In genomic region chr5:118144327-118144726, GRCm38 (mm10) we compare ENCODE assay signal across 25 mouse cellular contexts. TPM values are rescaled to one million over a fixed set of nuclear protein-coding genes. Genes with fewer than 3 reads are reported as not detected.
DNase-seq lines count a peak whose midpoint lies in the region; ATAC-seq and TF ChIP-seq lines count a peak whose summit lies in the region.
"Had no signal": no experiment of that assay in that cellular context is flagged by ENCODE, and none has a peak within 500 bp of the region (broad histone marks: within the 10 kb centered on the region; RNA-seq: fewer than 3 reads in every experiment).

No protein-coding gene starts in this region.

- no peak for TF ChIP-seq POLR2A in kidney, adult 2 months (IDR thresholded peaks at IDR 0.05; ENCODE audit: low read depth, low read length)

- 75% methylated on average over 4 of the region's 4 CpGs for WGBS in heart, embryonic 10.5 days
- 83% methylated on average over 4 of the region's 4 CpGs for WGBS in kidney, adult 2 months
- WGBS in lung, postnatal 0 days, result 80% methylated on average over 4 of the region's 4 CpGs

- ATAC-seq in lung, postnatal 0 days, result peak; percentile 89
- ATAC-seq: forebrain, embryonic 14.5 days; midbrain, embryonic 15.5 days had no signal

- intact Hi-C loops in heart, postnatal 14 days (cut with DNase I), result no loop called here

- TF ChIP-seq CTCF in kidney, adult 2 months (conservative IDR thresholded peaks at IDR 0.05; ENCODE audit: insufficient read depth, insufficient read length, low read depth, low read length), result no peak
- no peak for TF ChIP-seq CTCF in lung, postnatal 0 days (IDR thresholded peaks at IDR 0.05)

- no peak overlapping the region for H3K27ac ChIP-seq in heart, embryonic 10.5 days
- peak overlapping the region; percentile 71 for H3K27ac ChIP-seq in kidney, adult 2 months (ENCODE audit: insufficient read depth, low read depth, low read length)
- peak overlapping the region; percentile 38; the same call in 1 of the 2 replicates for H3K27ac ChIP-seq in lung, postnatal 0 days (ENCODE audit: low read length)
- H3K27ac ChIP-seq: embryonic facial prominence, embryonic 15.5 days; limb, embryonic 15.5 days; liver, embryonic 14.5 days; lung, embryonic 15.5 days; midbrain, embryonic 15.5 days; neural tube, embryonic 12.5 days had no signal

- peaks cover 55% of the 10 kb centered on the region for H3K4me1 ChIP-seq in heart, embryonic 10.5 days
- H3K4me1 ChIP-seq in kidney, adult 2 months (ENCODE audit: control insufficient read depth, insufficient read depth, low read length), result peaks cover 25% of the 10 kb centered on the region
- peaks cover 18% of the 10 kb centered on the region for H3K4me1 ChIP-seq in lung, postnatal 0 days (ENCODE audit: insufficient read depth, low read depth, low read length)

- TF ChIP-seq EP300 in lung, postnatal 0 days (IDR thresholded peaks at IDR 0.05), result peak; percentile 10; the same call in 1 of the 2 replicates

- H3K36me3 ChIP-seq in heart, embryonic 10.5 days, result peaks cover 41% of the 10 kb centered on the region
- H3K36me3 ChIP-seq in kidney, adult 2 months (ENCODE audit: control insufficient read depth, insufficient read depth, low read length), result no peaks in the 10 kb centered on the region
- H3K36me3 ChIP-seq in lung, postnatal 0 days (ENCODE audit: insufficient read depth, low read length), result peaks cover 27% of the 10 kb centered on the region

- DNase-seq in heart, embryonic 10.5 days (ENCODE audit: low spot score), result peak; percentile 71
- DNase-seq in heart, postnatal 14 days, result no peak
- no peak for DNase-seq in kidney, adult 2 months
- no peak for DNase-seq in kidney, adult 11 months
- peak; percentile 62 for DNase-seq in lung, postnatal 0 days (ENCODE audit: low spot score)
- no peak for DNase-seq in lung, adult 18-20 months
- DNase-seq in spleen, postnatal 36 days (ENCODE audit: low spot score in 2 of 2), result no peak
- DNase-seq: adrenal gland, postnatal 36 days; cerebellum, adult 11 months; cerebellum, adult 9-11 months; left cerebral cortex, postnatal 4 days; lung, postnatal 4 days; thymus, adult 2 months had no signal

- H3K9ac ChIP-seq in lung, postnatal 0 days (replicated peaks; ENCODE audit: low read depth), result no peak overlapping the region
- H3K9ac ChIP-seq: embryonic facial prominence, embryonic 15.5 days; hindbrain, embryonic 13.5 days; limb, embryonic 15.5 days; liver, embryonic 14.5 days; lung, embryonic 15.5 days; midbrain, embryonic 15.5 days; neural tube, embryonic 12.5 days had no signal

- H3K4me3 ChIP-seq in heart, embryonic 10.5 days, result no peak overlapping the region
- no peak overlapping the region for H3K4me3 ChIP-seq in kidney, adult 2 months (ENCODE audit: insufficient read depth, low read depth, low read length)
- no peak overlapping the region for H3K4me3 ChIP-seq in lung, postnatal 0 days (ENCODE audit: low read depth, low read length)
- H3K4me3 ChIP-seq: embryonic facial prominence, embryonic 15.5 days; hindbrain, embryonic 13.5 days; limb, embryonic 15.5 days; lung, embryonic 15.5 days; midbrain, embryonic 15.5 days; neural tube, embryonic 12.5 days had no signal

- H3K9me3 ChIP-seq in heart, embryonic 10.5 days, result no peaks in the 10 kb centered on the region
- H3K9me3 ChIP-seq in lung, postnatal 0 days (ENCODE audit: low read length), result no peaks in the 10 kb centered on the region
- H3K9me3 ChIP-seq: embryonic facial prominence, embryonic 15.5 days; hindbrain, embryonic 13.5 days; limb, embryonic 15.5 days; lung, embryonic 15.5 days; midbrain, embryonic 15.5 days; neural tube, embryonic 12.5 days had no signal

- H3K4me2 ChIP-seq in lung, postnatal 0 days (replicated peaks; ENCODE audit: low read depth, low read length), result no peak overlapping the region; the same call in 1 of the 2 replicates
- H3K4me2 ChIP-seq: embryonic facial prominence, embryonic 15.5 days; hindbrain, embryonic 13.5 days; limb, embryonic 15.5 days; lung, embryonic 15.5 days; midbrain, embryonic 15.5 days; neural tube, embryonic 12.5 days had no signal

- no peaks in the 10 kb centered on the region for H3K27me3 ChIP-seq in heart, embryonic 10.5 days (ENCODE audit: insufficient read depth, poor library complexity, severe bottlenecking)
- no peaks in the 10 kb centered on the region for H3K27me3 ChIP-seq in kidney, adult 2 months (replicated peaks; ENCODE audit: control insufficient read depth, insufficient read depth, low read length)
- no peaks in the 10 kb centered on the region for H3K27me3 ChIP-seq in lung, postnatal 0 days (replicated peaks; ENCODE audit: insufficient read depth, low read length)
- H3K27me3 ChIP-seq: embryonic facial prominence, embryonic 15.5 days; hindbrain, embryonic 13.5 days; limb, embryonic 15.5 days; lung, embryonic 15.5 days; midbrain, embryonic 15.5 days; neural tube, embryonic 12.5 days had no signal

RNA-seq across cellular contexts. Expression of gene Fbxw8, which starts 10.9 kb away (rescaled TPM):
- 29.4 and 31.2 TPM in 2 replicates for polyA plus RNA-seq in heart, embryonic 10.5 days (2016; fragmentation: Nextera tagmentation; extraction: Ambion mirVana)
- 10 to 100 TPM; 43.3 to 43.6 TPM for total RNA-seq in heart, postnatal 14 days (2021)
- polyA plus RNA-seq in kidney, adult 2 months (2012; rRNA removed), result 60.8 and 64.8 TPM in 2 replicates
- 27.9 and 31.0 TPM in 2 replicates for polyA plus RNA-seq in lung, postnatal 0 days (2015; fragmentation: Nextera tagmentation; extraction: Ambion mirVana)

RNA-seq across cellular contexts. Expression of gene Hrk, which starts 20.1 kb away (rescaled TPM):
- polyA plus RNA-seq in heart, embryonic 10.5 days (2016; fragmentation: Nextera tagmentation; extraction: Ambion mirVana), result not detected in 2 replicates
- total RNA-seq in heart, postnatal 14 days (2021), result 1 to 10 TPM in 1 of 2 experiments, under 1 TPM in 1; 0.76 to 1.2 TPM
- polyA plus RNA-seq in kidney, adult 2 months (2012; rRNA removed), result 0.01 and 0.02 TPM in 2 replicates
- 0.33 and 0.40 TPM in 2 replicates for polyA plus RNA-seq in lung, postnatal 0 days (2015; fragmentation: Nextera tagmentation; extraction: Ambion mirVana)
- total RNA-seq: common myeloid progenitor, adult 5-6 weeks; megakaryocyte-erythroid progenitor cell, adult 5-6 weeks had no signal
- polyA plus RNA-seq: large intestine, adult 2 months; spleen, adult 2 months had no signal

Comparison
In these comparisons a context has a peak if more than half of its experiments do, and no peak if none do; other contexts are left out.
1. DNase-seq: peak in heart, embryonic 10.5 days (single experiment) and lung, postnatal 0 days (single experiment); none in heart, postnatal 14 days (0 of 2), kidney, adult 2 months (single experiment), kidney, adult 11 months (single experiment), lung, adult 18-20 months (0 of 2) and spleen, postnatal 36 days (0 of 2).